Comparison of ENCODE assay signal across 10 mouse cellular contexts in genomic region chr15:101479007-101479665, GRCm38 (mm10). TPM values are rescaled to one million over a fixed set of nuclear protein-coding genes. Genes with fewer than 3 reads are reported as not detected.
DNase-seq lines count a peak whose midpoint lies in the region; ATAC-seq and TF ChIP-seq lines count a peak whose summit lies in the region.
"Had no signal": no experiment of that assay in that cellular context is flagged by ENCODE, and none has a peak within 500 bp of the region (broad histone marks: within the 10 kb centered on the region; RNA-seq: fewer than 3 reads in every experiment).

No protein-coding gene starts in this region.

- ATAC-seq in liver, embryonic 16.5 days (ENCODE audit: low read depth) = no peak
- ATAC-seq in neural tube, embryonic 12.5 days (ENCODE audit: low FRiP score, low read depth) = peak; percentile 66

- no peak overlapping the region for H3K9ac ChIP-seq in liver, embryonic 16.5 days (ENCODE audit: low read depth, low read length)
- H3K9ac ChIP-seq in neural tube, embryonic 12.5 days = peak overlapping the region; percentile 36

- no peaks in the 10 kb centered on the region for H3K4me1 ChIP-seq in embryonic fibroblast, embryonic 13.5 days (ENCODE audit: control insufficient read depth, insufficient read depth, low read length)
- H3K4me1 ChIP-seq in liver, embryonic 16.5 days (ENCODE audit: control insufficient read depth, low read depth, low read length) = no peaks in the 10 kb centered on the region
- H3K4me1 ChIP-seq in neural tube, embryonic 12.5 days = peaks cover 9% of the 10 kb centered on the region

- intact Hi-C loops in heart, postnatal 36 days (cut with DNase I) = no loop called here

- no peaks in the 10 kb centered on the region for H3K36me3 ChIP-seq in liver, embryonic 16.5 days (ENCODE audit: control insufficient read depth, insufficient read depth)
- H3K36me3 ChIP-seq in neural tube, embryonic 12.5 days = no peaks in the 10 kb centered on the region
- H3K36me3 ChIP-seq: G1E had no signal

- H3K27ac ChIP-seq in embryonic fibroblast, embryonic 13.5 days (ENCODE audit: insufficient read depth, low read length) = no peak overlapping the region
- no peak overlapping the region for H3K27ac ChIP-seq in liver, embryonic 16.5 days (ENCODE audit: low read length)
- no peak overlapping the region for H3K27ac ChIP-seq in neural tube, embryonic 12.5 days
- H3K27ac ChIP-seq: macrophage had no signal

- H3K4me3 ChIP-seq in embryonic fibroblast, embryonic 13.5 days (ENCODE audit: insufficient read depth, low read length) = peak overlapping the region; percentile 7; the same call in 1 of the 2 replicates
- H3K4me3 ChIP-seq in liver, embryonic 16.5 days (ENCODE audit: low read depth, low read length) = 0 out of 2 replicates have a peak overlapping the region, but pooled peaks have one; percentile 5
- H3K4me3 ChIP-seq in neural tube, embryonic 12.5 days = peak overlapping the region; percentile 35

- H3K27me3 ChIP-seq in liver, embryonic 16.5 days (ENCODE audit: control insufficient read depth, insufficient read depth, low read depth, low read length) = peaks cover 8% of the 10 kb centered on the region
- H3K27me3 ChIP-seq in neural tube, embryonic 12.5 days (replicated peaks) = peaks cover 6% of the 10 kb centered on the region; the same call in 1 of the 2 replicates

- peak overlapping the region; percentile 6; the same call in 1 of the 2 replicates for H3K4me2 ChIP-seq in liver, embryonic 16.5 days (ENCODE audit: low read depth, low read length)
- H3K4me2 ChIP-seq in neural tube, embryonic 12.5 days (replicated peaks) = peak overlapping the region; percentile 72

- peak; percentile 8 to 11 for DNase-seq in spleen, adult 18-20 months
- no peak for DNase-seq in spleen, postnatal 36 days (ENCODE audit: low spot score in 2 of 2)
- DNase-seq in heart, postnatal 36 days = peak; percentile 17 to 38
- peak; percentile 32 to 39 for DNase-seq in layer of hippocampus, adult 18-20 months (ENCODE audit: low spot score in 2 of 2)
- DNase-seq in thymus, postnatal 25 days = peak; percentile 80

- no peak for TF ChIP-seq POLR2A in embryonic fibroblast, embryonic 13.5 days (IDR thresholded peaks at IDR 0.05; ENCODE audit: low read depth, low read length)

- peak; percentile 43; the same call in 1 of the 2 replicates for TF ChIP-seq CTCF in embryonic fibroblast, embryonic 13.5 days (IDR thresholded peaks at IDR 0.05; ENCODE audit: borderline replicate concordance, insufficient read depth, low read length)

- H3K9me3 ChIP-seq in liver, embryonic 16.5 days (replicated peaks; ENCODE audit: control insufficient read depth, low read length) = no peaks in the 10 kb centered on the region
- H3K9me3 ChIP-seq in neural tube, embryonic 12.5 days = no peaks in the 10 kb centered on the region

- WGBS in liver, embryonic 16.5 days (ENCODE audit: insufficient replicate concordance) = 9% methylated on average over 31 of the region's 31 CpGs
- WGBS in neural tube, embryonic 12.5 days = 11% methylated on average over 31 of the region's 31 CpGs

RNA-seq across cellular contexts. Expression of gene Krt86, which starts 5.9 kb away (rescaled TPM):
- polyA plus RNA-seq in embryonic fibroblast, embryonic 13.5 days (2011; ENCODE audit: insufficient read length, low read depth, missing spikeins) = not detected in 2 replicates
- not detected for total RNA-seq in heart, postnatal 36 days (2021)
- total RNA-seq in layer of hippocampus, adult 18-20 months (2021) = under 1 TPM in 1 of 2 experiments, not detected in 1; 0.15 TPM
- not detected in 2 replicates for polyA plus RNA-seq in liver, embryonic 16.5 days (2015; fragmentation: Nextera tagmentation; extraction: Ambion mirVana)
- not detected in 2 replicates for polyA plus RNA-seq in neural tube, embryonic 12.5 days (2016; fragmentation: Nextera tagmentation; extraction: Ambion mirVana)
- polyA plus RNA-seq: G1E, macrophage had no signal

RNA-seq across cellular contexts. Expression of gene Krt83, which starts 12.2 kb away (rescaled TPM):
- not detected in 2 replicates for polyA plus RNA-seq in embryonic fibroblast, embryonic 13.5 days (2011; ENCODE audit: insufficient read length, low read depth, missing spikeins)
- not detected for total RNA-seq in heart, postnatal 36 days (2021)
- not detected for total RNA-seq in layer of hippocampus, adult 18-20 months (2021)
- 0.26 and 0.57 TPM in 2 replicates for polyA plus RNA-seq in liver, embryonic 16.5 days (2015; fragmentation: Nextera tagmentation; extraction: Ambion mirVana)
- polyA plus RNA-seq in neural tube, embryonic 12.5 days (2016; fragmentation: Nextera tagmentation; extraction: Ambion mirVana) = not detected in 2 replicates
- total RNA-seq: G1E had no signal
- polyA plus RNA-seq: G1E, macrophage had no signal

RNA-seq across cellular contexts. Expression of gene Krt81, which starts 15.6 kb away (rescaled TPM):
- not detected in 2 replicates for polyA plus RNA-seq in embryonic fibroblast, embryonic 13.5 days (2011; ENCODE audit: insufficient read length, low read depth, missing spikeins)
- total RNA-seq in heart, postnatal 36 days (2021) = not detected
- total RNA-seq in layer of hippocampus, adult 18-20 months (2021) = not detected
- not detected in 2 replicates for polyA plus RNA-seq in liver, embryonic 16.5 days (2015; fragmentation: Nextera tagmentation; extraction: Ambion mirVana)
- polyA plus RNA-seq in neural tube, embryonic 12.5 days (2016; fragmentation: Nextera tagmentation; extraction: Ambion mirVana) = not detected in 2 replicates
- total RNA-seq: G1E had no signal
- polyA plus RNA-seq: G1E, macrophage had no signal

RNA-seq across cellular contexts. Expression of gene Krt88, which starts 31.6 kb away (rescaled TPM):
- not detected in 2 replicates for polyA plus RNA-seq in embryonic fibroblast, embryonic 13.5 days (2011; ENCODE audit: insufficient read length, low read depth, missing spikeins)
- not detected for total RNA-seq in heart, postnatal 36 days (2021)
- not detected for total RNA-seq in layer of hippocampus, adult 18-20 months (2021)
- not detected in 2 replicates for polyA plus RNA-seq in liver, embryonic 16.5 days (2015; fragmentation: Nextera tagmentation; extraction: Ambion mirVana)
- not detected in 2 replicates for polyA plus RNA-seq in neural tube, embryonic 12.5 days (2016; fragmentation: Nextera tagmentation; extraction: Ambion mirVana)
- total RNA-seq: G1E had no signal
- polyA plus RNA-seq: G1E, macrophage had no signal

RNA-seq across cellular contexts. Expression of gene Gm49425, which starts 37.9 kb away (rescaled TPM):
- not detected in 2 replicates for polyA plus RNA-seq in embryonic fibroblast, embryonic 13.5 days (2011; ENCODE audit: insufficient read length, low read depth, missing spikeins)
- total RNA-seq in heart, postnatal 36 days (2021) = not detected
- total RNA-seq in layer of hippocampus, adult 18-20 months (2021) = not detected
- not detected in 2 replicates for polyA plus RNA-seq in liver, embryonic 16.5 days (2015; fragmentation: Nextera tagmentation; extraction: Ambion mirVana)
- not detected in 2 replicates for polyA plus RNA-seq in neural tube, embryonic 12.5 days (2016; fragmentation: Nextera tagmentation; extraction: Ambion mirVana)
- total RNA-seq: G1E had no signal
- polyA plus RNA-seq: G1E, macrophage had no signal

Comparison
In these comparisons a context has a peak if more than half of its experiments do, and no peak if none do; other contexts are left out.
1. DNase-seq: peak in spleen, adult 18-20 months (2 of 2), heart, postnatal 36 days (2 of 2), layer of hippocampus, adult 18-20 months (2 of 2) and thymus, postnatal 25 days (single experiment); none in spleen, postnatal 36 days (0 of 2).
2. Peak in every context shown above with its lines, with median percentiles within 50 percentile points of each other: H3K4me3 ChIP-seq.